Mouse (Mus musculus) liver, embryonic 12.5 days (tissue): Measurements from ENCODE around the gene Zfp385a. TPM values are rescaled to one million over a fixed set of nuclear protein-coding genes. Genes with fewer than 3 reads are reported as not detected.
A peak's percentile ranks its signal among the peaks of the same experiment; 100 is the strongest.

Experiments
- ATAC-seq: fragments of 200-750 bp; cut with Nextera tagmentation; 2 replicates; pipeline ENCODE4 v1.8.0; 2017; ENCODE audit warnings: moderate number of reproducible peaks, mild to moderate bottlenecking, moderate library complexity
- H3K27ac ChIP-seq: fragments of 300-500 bp; sonication (generic); 2 replicates; pipeline ENCODE4 v1.5.1; 2016; ENCODE audit warnings: mild to moderate bottlenecking
- H3K27me3 ChIP-seq: fragments of 300-500 bp; sonication (generic); replicated peaks from 2 replicates; pipeline ENCODE4 v1.6.1; 2016; ENCODE audit warnings: mild to moderate bottlenecking, moderate library complexity
- H3K36me3 ChIP-seq: fragments of 300-500 bp; sonication (generic); 2 replicates; pipeline ENCODE4 v1.6.1; 2016; ENCODE audit warnings: mild to moderate bottlenecking, moderate library complexity
- H3K4me1 ChIP-seq: fragments of 300-500 bp; sonication (generic); 2 replicates; pipeline ENCODE4 v1.6.1; 2016
- H3K4me2 ChIP-seq: fragments of 300-500 bp; sonication (generic); 2 replicates; pipeline ENCODE4 v1.6.1; 2016; ENCODE audit warnings: mild to moderate bottlenecking, moderate library complexity
- H3K4me3 ChIP-seq: fragments of 300-500 bp; sonication (generic); 2 replicates; pipeline ENCODE4 v1.5.1; 2016; ENCODE audit warnings: mild to moderate bottlenecking, moderate library complexity
- H3K9ac ChIP-seq: fragments of 300-500 bp; sonication (generic); 2 replicates; pipeline ENCODE4 v1.6.1; 2016; ENCODE audit warnings: mild to moderate bottlenecking, moderate library complexity
- H3K9me3 ChIP-seq: fragments of 300-500 bp; sonication (generic); replicated peaks from 2 replicates; pipeline ENCODE4 v1.6.1; 2016; ENCODE audit warnings: mild to moderate bottlenecking, moderate library complexity
- WGBS: fragments of 180-500 bp; shearing (Covaris S2); methylation state at CpG from one replicate; pipeline ENCODE4 v1.1.7; 2016; ENCODE audit not compliant: insufficient replicate concordance; 5-methylcytosine and 5-hydroxymethylcytosine counted together
- polyA plus RNA-seq: library from polyadenylated mRNA; unstranded; fragments of >200 nt; fragmentation: Nextera tagmentation; extraction: Ambion mirVana; gene quantifications from 2 replicates; pipeline ENCODE4 v1.2.1, GENCODE M21; 2016

Zfp385a gene
- polyA plus RNA-seq, 1 experiment from 2014 or later, result 8.2 TPM

DNA sequence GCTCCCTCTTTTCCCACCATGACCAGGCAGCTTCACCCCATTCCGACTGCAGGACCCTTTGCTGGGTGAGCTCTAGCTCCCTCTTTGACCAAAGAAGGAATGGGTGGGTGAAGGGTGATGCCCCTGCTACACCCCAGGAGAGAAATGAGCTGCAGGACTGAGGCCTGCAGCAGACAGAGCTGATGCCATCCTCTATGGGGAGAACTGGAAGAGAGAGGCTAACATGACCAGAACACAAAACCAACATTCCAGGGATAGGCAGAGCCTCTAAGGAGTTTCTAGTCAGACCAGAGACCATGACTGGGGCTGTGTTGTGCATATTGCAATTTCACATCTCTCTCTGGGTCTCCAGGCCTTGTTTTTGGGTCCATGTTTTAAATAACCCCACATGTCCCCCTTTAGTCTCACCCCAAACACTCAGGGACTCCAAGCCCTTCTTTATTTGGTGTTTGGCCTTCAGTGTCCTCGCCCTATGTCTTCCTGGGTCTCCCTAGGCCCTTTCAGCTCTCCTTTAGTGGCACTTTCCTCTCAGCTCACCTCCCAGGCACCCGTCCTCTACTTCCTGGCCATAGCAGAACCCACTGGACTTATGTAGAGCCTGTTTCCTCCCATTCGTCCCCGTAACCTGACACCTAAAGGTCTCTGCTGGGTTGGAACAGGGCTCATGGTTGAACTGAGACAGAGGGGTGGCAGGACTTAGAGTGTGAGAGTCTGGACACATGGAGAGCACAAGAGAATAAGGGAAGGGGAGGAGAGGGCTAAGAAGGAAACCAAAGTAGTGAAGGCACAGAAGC, 38.1 kb downstream of the Zfp385a start:
- peaks cover 36% of the 10 kb centered on the region for H3K36me3 ChIP-seq
- WGBS, result 28% methylated on average over 5 of the region's 5 CpGs
- H3K4me3 ChIP-seq, result no peak overlapping the region
- H3K9ac ChIP-seq, result no peak overlapping the region
- peaks cover 50% of the 10 kb centered on the region for H3K27me3 ChIP-seq
- H3K4me2 ChIP-seq, result no peak overlapping the region
- no peaks in the 10 kb centered on the region for H3K9me3 ChIP-seq
- peak overlapping the region; percentile 45 for H3K27ac ChIP-seq
- no peak for ATAC-seq
- H3K4me1 ChIP-seq, result peaks cover 65% of the 10 kb centered on the region

DNA sequence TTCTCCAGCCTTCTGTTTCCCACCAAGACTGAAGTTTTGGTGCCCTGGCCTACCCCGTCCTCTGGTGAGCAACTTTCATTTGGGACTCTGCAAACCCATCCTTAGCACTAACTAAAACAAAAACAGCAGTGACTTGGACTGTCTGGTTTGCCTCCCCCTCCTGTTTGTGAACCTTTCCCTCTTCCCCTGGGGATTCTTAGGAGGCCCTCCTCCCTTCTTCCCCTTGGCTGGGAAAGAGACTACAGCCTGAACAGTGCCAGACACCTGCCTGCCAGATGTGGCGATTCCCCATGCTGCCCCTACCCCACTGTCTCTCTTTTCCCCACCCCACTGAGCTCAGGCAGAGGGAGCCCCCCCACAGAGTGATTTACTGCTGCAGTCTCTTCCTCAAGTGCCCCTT, 38.8 kb downstream of the Zfp385a start:
- H3K9ac ChIP-seq, result no peak overlapping the region
- peaks cover 43% of the 10 kb centered on the region for H3K36me3 ChIP-seq
- H3K27ac ChIP-seq, result peak overlapping the region; percentile 47; the same call in 1 of the 2 replicates
- WGBS, result 55% methylated on average over 2 of the region's 2 CpGs
- ATAC-seq, result no peak
- H3K4me3 ChIP-seq, result no peak overlapping the region
- H3K9me3 ChIP-seq, result no peaks in the 10 kb centered on the region
- H3K4me2 ChIP-seq, result no peak overlapping the region
- H3K4me1 ChIP-seq, result peaks cover 59% of the 10 kb centered on the region
- H3K27me3 ChIP-seq, result peaks cover 45% of the 10 kb centered on the region

DNA sequence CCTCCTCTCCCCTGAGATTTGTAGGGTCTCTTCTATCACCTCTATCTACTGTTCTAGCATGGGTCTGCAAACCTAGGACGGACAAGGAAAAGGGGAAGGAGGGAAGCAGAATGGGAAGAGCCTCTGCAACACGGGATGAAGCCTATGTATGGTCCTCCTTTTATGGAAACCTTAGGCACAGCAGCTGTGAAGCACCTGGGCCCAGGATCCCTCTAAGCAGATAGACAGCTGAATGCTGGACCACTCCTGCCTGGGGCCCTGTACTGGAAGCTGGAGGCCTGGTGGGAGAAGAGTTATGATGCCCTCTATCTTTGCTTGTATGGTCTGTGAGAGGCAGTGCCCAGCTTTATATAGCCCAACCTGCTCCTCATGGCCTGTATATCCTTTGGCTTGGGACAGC, 39.3 kb downstream of the Zfp385a start:
- Histone ChIP-seq H3K4me3 (no peak overlapping the region), H3K27me3 (peaks cover 40% of the 10 kb centered on the region), H3K36me3 (peaks cover 48% of the 10 kb centered on the region), H3K27ac (peak overlapping the region; percentile 47; the same call in 1 of the 2 replicates), H3K4me2 (no peak overlapping the region), H3K9me3 (no peaks in the 10 kb centered on the region), H3K4me1 (peaks cover 55% of the 10 kb centered on the region), H3K9ac (no peak overlapping the region)
- WGBS, result 37% methylated on average over 2 of the region's 2 CpGs
- ATAC-seq, result no peak

DNA sequence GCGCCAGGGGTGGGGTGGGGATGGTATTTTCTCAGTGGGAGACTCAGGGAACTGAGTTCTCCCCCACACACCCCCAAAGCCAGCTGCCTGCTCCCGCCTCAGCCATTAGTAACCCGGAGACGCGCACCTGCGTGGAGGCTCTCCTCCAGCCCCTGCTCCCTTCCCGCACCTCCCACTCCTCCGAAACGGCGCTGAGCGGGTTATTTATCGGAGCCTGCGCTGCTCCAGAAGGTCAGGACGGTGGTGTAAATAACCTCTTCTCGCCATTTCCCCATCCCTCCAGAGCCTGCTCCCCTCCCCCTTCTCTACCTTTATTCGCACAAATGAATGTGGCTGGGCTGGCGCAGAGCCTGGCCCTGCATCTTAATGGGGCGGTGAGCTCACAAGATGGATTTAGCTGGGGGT, 39.8 kb downstream of the Zfp385a start:
- H3K27ac ChIP-seq, result no peak overlapping the region
- H3K9me3 ChIP-seq, result no peaks in the 10 kb centered on the region
- H3K4me2 ChIP-seq, result no peak overlapping the region
- H3K9ac ChIP-seq, result no peak overlapping the region
- WGBS, result 67% methylated on average over 18 of the region's 18 CpGs
- H3K4me1 ChIP-seq, result peaks cover 50% of the 10 kb centered on the region
- H3K27me3 ChIP-seq, result peaks cover 35% of the 10 kb centered on the region
- no peak overlapping the region for H3K4me3 ChIP-seq
- peaks cover 53% of the 10 kb centered on the region for H3K36me3 ChIP-seq
- ATAC-seq, result no peak

DNA sequence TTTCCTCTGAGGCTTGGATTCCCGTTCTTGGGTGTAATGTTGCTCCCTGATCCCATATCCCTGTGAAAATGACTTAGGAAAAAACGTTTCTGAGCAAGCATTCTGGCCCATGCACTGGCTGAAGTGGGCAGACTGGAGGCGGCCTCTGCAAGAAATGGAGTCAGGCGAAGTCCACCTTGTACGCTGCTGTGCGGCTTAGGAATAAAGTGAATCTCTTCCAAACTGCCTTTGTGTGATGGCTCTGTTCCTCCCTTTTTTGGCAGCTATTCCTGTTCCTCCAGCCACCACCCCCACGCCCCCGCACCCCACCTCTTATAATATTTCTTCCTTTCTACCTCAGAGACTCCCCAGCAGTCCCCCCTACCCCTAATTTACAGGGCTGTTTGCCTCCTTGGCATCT, 40.2 kb downstream of the Zfp385a start:
- Histone ChIP-seq H3K27me3 (peaks cover 31% of the 10 kb centered on the region), H3K4me2 (no peak overlapping the region), H3K4me3 (no peak overlapping the region), H3K4me1 (peaks cover 46% of the 10 kb centered on the region), H3K9me3 (no peaks in the 10 kb centered on the region), H3K9ac (no peak overlapping the region), H3K27ac (no peak overlapping the region), H3K36me3 (peaks cover 55% of the 10 kb centered on the region)
- no peak for ATAC-seq
- WGBS, result 73% methylated on average over 8 of the region's 8 CpGs

DNA sequence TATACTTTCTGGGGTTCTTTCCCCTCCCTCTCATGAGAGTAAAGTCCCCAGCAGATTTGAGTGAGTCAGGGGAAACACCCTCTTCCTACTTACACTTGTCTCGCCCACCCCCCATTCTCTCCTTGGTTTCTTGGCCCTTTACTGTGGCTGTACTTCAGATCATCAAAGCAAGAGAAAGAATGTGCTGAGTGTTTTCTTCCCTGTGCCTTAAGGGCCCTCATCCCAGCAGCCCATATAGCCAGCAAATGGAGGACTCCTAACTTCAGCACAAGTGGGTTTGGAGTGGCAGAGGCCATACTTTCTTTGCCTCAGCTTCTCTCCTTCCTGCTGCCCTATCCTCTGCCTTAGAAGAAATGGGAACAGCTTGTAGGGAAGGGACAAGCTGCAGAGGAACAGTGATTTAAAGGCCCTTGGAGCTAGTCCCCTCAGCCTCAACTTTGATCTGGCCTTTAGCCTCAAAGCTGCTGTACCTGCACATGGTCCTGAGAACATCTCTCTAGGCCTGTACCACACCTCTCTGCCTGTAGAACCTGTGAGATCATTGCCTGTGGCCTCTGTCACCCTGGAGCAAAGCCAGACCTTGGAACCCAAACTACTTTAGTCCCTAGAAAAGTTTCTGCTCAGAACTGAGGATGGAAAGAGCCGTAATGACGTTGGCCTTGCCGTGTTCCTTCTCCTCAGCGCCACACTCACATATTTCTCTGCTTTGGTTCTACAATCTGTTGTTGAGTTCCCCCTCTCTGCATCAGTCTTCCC, 40.9 kb downstream of the Zfp385a start:
- Histone ChIP-seq H3K27me3 (peaks cover 25% of the 10 kb centered on the region), H3K36me3 (peaks cover 58% of the 10 kb centered on the region), H3K4me1 (peaks cover 40% of the 10 kb centered on the region), H3K4me3 (no peak overlapping the region), H3K9me3 (no peaks in the 10 kb centered on the region), H3K4me2 (no peak overlapping the region), H3K9ac (no peak overlapping the region), H3K27ac (no peak overlapping the region)
- ATAC-seq, result no peak
- 81% methylated on average over 5 of the region's 5 CpGs for WGBS

DNA sequence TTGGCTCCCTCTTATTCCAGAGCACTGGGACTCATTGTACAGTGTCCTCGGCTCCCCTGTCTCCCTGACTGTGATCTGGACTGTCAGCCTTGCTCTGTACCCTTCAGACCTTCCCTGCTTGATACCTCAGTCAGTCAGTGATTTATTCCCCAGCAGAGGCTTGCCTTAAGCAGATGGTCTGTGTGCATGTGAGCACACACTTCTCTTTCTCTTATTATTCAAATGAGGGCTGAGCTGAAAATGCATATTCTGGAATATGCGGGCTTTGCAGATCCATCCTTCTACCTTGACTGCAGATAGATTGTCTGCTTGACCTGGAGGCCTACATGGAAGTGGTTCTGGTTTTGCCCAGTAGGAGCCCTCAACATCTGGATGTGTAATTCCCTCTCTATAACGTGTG, 41.9 kb downstream of the Zfp385a start:
- H3K4me1 ChIP-seq, result peaks cover 31% of the 10 kb centered on the region
- peaks cover 68% of the 10 kb centered on the region for H3K36me3 ChIP-seq

DNA sequence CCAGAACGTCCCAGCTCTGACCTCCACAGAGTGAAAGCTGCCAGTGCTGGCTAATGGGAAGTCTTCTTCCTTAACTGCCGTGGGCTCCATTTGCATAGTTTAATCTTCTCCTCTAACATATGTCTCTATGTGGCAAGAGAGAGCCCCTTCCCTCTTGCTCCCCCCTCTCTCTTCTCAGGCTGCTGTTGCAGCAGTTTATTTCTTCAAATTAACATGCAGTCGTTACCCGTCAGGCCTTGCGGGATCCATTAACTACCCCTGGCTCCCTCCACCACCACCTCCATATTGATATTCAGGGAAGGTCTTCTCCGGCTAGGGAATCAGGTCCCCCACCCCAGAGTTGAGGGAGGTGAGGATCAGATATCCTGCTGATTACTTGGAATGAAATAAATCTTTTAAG, 42.6 kb downstream of the Zfp385a start:
- Histone ChIP-seq H3K27ac (no peak overlapping the region), H3K9ac (no peak overlapping the region), H3K4me3 (no peak overlapping the region), H3K4me2 (no peak overlapping the region), H3K4me1 (peaks cover 24% of the 10 kb centered on the region), H3K36me3 (peaks cover 75% of the 10 kb centered on the region), H3K9me3 (no peaks in the 10 kb centered on the region), H3K27me3 (peaks cover 8% of the 10 kb centered on the region)
- WGBS, result 82% methylated on average over 6 of the region's 6 CpGs
- no peak for ATAC-seq

More for the DNA sequence above, 41.9 kb downstream of the Zfp385a start:
- Histone ChIP-seq H3K9ac (no peak overlapping the region), H3K4me3 (no peak overlapping the region), H3K27me3 (peaks cover 15% of the 10 kb centered on the region), H3K4me2 (no peak overlapping the region), H3K27ac (no peak overlapping the region), H3K9me3 (no peaks in the 10 kb centered on the region)
- ATAC-seq, result no peak
- WGBS, result 75% methylated on average over 3 of the region's 3 CpGs

DNA sequence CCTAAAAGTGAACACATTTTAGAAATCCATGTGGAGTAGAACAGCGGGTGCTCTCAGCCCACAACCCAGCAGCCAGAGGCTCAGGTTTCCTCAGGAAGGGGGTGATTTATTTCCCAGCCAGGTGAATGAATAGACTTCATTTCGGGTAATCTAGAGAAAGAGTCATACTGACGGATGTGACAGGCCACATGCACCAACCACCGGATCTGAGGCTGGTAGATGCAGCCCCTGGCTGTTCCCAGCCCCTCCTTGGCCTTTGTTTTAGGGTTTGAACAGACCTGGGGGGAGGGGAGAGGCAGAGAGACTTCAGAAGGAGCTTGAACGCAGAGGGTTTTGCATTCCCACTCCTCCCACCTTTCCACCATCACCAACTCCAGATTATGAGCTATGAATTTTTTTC, 44.0 kb downstream of the Zfp385a start:
- no peaks in the 10 kb centered on the region for H3K9me3 ChIP-seq
- peaks cover 90% of the 10 kb centered on the region for H3K36me3 ChIP-seq
- H3K4me2 ChIP-seq, result no peak overlapping the region
- WGBS, result 48% methylated on average over 5 of the region's 5 CpGs
- peaks cover 10% of the 10 kb centered on the region for H3K4me1 ChIP-seq
- no peak overlapping the region for H3K9ac ChIP-seq
- no peaks in the 10 kb centered on the region for H3K27me3 ChIP-seq
- H3K4me3 ChIP-seq, result no peak overlapping the region
- ATAC-seq, result no peak
- 0 out of 2 replicates have a peak overlapping the region, but pooled peaks have one; percentile 20 for H3K27ac ChIP-seq

DNA sequence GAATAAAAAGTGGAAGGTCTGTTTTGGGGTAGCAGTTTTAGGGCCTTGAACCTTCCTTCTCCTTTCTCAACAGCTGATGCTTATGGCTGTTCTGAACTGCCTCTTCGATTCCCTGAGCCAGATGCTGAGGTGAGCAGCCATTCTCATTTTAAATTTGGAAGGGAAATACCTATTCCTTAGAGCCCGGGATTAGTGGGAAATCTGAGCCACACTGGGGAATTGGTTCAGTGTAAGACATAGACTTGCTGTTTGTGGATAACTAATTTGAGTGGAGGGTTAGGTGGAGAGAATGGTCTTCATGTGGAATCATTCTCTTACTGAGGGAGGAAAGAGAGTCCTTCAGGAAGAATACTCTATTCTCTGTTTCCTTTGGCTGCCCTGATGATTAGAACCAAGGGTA, 45.2 kb downstream of the Zfp385a start:
- Histone ChIP-seq H3K4me3 (no peak overlapping the region), H3K4me2 (no peak overlapping the region), H3K4me1 (no peaks in the 10 kb centered on the region), H3K9me3 (no peaks in the 10 kb centered on the region), H3K27ac (no peak overlapping the region), H3K36me3 (peaks cover 95% of the 10 kb centered on the region), H3K27me3 (no peaks in the 10 kb centered on the region), H3K9ac (no peak overlapping the region)
- 88% methylated on average over 2 of the region's 2 CpGs for whole genome bisulfite sequencing
- no peak for ATAC-seq

DNA sequence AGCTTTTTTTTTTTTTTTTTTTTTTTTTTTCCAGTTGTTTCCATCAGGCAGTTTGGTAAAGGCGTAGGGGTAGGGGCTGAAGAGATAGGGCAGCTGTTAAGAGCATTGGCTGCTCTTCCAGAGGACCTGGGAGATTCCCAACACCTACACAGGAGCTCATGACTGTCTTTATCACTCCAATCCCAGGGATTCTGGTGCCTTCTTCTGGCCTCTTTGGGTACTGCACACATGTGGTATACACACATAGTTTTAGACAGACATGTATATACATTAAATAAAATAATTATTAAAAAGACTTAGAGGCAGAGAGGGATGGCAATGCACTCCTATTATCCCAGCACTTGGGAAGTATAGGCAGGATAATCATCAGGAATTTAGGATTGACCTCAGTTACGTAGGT, 46.5 kb downstream of the Zfp385a start:
- H3K9me3 ChIP-seq, result no peaks in the 10 kb centered on the region
- H3K4me2 ChIP-seq, result no peak overlapping the region
- H3K27ac ChIP-seq, result no peak overlapping the region
- H3K4me3 ChIP-seq, result no peak overlapping the region
- no peak overlapping the region for H3K9ac ChIP-seq
- H3K36me3 ChIP-seq, result peaks cover 95% of the 10 kb centered on the region
- no peaks in the 10 kb centered on the region for H3K27me3 ChIP-seq
- ATAC-seq, result no peak
- 97% methylated on average over 2 of the region's 2 CpGs for WGBS
- no peaks in the 10 kb centered on the region for H3K4me1 ChIP-seq

DNA sequence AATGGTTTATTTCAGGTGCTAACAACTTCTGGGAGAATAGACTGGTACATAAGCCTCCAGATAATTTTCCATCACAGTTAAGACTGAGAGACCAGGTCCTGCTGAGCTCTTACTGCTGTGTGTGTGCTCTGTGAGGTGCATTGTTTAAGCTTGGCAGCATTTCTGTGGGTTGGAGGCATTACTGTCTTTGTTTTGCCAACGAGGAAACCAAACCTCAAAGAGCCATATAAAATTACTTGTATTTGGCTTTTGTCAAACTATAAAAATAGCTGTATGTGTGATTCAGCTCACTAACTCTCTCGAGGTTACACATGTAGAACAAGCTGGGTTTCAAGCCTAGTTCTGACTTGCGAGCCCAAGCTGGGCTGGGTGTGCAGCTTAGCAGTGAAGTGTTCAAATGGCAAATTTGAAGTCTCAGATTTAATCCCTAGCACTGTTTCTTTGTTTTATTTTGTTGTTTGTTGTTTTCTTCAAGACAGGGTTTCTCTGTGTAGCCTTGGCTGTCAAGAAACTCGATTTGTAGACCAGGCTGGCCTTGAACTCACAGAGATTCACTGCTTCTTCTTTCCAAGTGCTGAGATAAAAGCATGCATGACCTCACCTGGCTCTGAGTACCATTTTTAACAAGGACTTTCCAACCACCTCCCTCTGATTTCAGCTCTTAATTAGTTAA, 47.1 kb downstream of the Zfp385a start:
- Histone ChIP-seq H3K9ac (no peak overlapping the region), H3K4me2 (no peak overlapping the region), H3K4me1 (no peaks in the 10 kb centered on the region), H3K27ac (no peak overlapping the region), H3K9me3 (no peaks in the 10 kb centered on the region), H3K4me3 (no peak overlapping the region), H3K27me3 (no peaks in the 10 kb centered on the region), H3K36me3 (peaks cover 95% of the 10 kb centered on the region)
- 86% methylated on average over 4 of the region's 4 CpGs for WGBS
- no peak for ATAC-seq
